Mouse (Mus musculus) heart, adult 2 months (tissue): ENCODE measurements around the gene Pvalb.

ENCODE experiments used
- CTCF ChIP-seq: fragments of 200-600 bp; IDR thresholded peaks from 2 replicates; pipeline ENCODE4 v1.8.1; 2022; ENCODE audit warnings: antibody characterized with exemption, mild to moderate bottlenecking, moderate library complexity
- EP300 ChIP-seq: fragments of 200-500 bp; IDR thresholded peaks from 2 replicates; pipeline ENCODE4 v1.6.1; 2011; ENCODE audit warnings: low read depth, low read length, control low read depth; ENCODE audit not compliant: insufficient read depth
- POLR2A ChIP-seq: fragments of 200-500 bp; IDR thresholded peaks from 2 replicates; pipeline ENCODE4 v1.6.1; 2011; ENCODE audit warnings: mild to moderate bottlenecking, low read depth, low read length, control low read depth; ENCODE audit not compliant: insufficient read depth

DNA sequence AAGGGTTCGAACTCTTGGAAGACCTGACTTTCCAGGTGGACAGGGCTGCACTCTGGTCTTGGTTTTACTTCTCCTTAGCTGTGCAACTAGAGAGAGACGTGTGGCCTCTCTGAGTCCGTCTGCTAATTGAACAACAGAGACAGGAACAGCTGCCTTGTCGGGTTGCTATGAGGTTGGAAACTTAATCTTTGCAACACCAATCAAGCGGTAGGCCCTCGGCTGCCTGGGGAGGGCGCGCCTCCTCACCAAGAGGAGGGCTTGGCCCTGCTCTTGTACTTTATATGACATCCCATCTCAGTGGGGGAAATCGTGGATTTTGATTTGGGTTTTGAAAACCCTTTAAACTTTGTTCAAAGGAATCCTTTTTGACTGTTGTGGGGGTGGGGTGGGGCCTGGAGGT lies 44.3 kb downstream of the Pvalb start:
- no peak for TF ChIP-seq CTCF
- no peak for TF ChIP-seq POLR2A
- no peak for TF ChIP-seq EP300
